Mouse (Mus musculus): Measurements from ENCODE around the gene Dab2. TPM values are rescaled to one million over a fixed set of nuclear protein-coding genes. Genes with fewer than 3 reads are reported as not detected.

Gene Dab2
- polyA plus RNA-seq, 1 experiment from 2014 or later = 20.3 TPM

DNA sequence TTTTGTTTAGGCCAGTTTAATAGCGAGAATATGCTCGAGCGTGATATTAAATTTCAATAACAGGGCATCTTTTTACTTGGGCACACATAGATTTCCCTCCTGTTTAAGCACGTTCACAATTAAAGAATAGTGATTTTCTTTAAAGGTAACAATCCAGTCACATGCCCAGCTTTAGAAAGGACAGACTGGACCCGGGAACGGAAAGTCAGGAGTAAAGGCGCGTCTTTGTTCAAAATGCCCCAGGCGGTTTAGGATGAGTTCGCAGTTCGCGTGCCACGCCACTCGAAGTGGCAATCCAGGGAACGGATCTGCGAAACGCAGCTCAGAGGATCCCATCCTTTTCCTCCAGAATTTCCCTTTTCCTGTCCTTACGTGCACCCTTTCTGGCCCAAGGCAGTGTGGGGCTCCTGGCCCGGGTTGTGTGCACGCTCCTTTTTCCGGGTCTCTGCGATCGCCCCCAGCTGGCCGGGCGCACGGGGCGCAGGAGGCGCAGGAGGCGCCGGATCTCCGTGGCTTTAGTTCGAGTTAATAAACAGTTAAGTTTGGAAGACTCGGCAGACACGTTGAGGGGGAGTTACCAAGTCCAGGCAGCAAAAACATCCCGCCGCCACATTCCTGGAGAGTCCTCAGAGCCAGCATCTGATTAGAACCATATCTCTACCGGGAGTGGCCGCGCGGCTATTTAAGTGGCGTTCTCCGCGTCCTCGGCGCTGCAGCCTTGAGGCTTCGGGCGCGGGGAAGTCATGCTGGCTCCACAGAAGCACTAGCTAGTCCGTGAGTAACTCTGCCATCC, 86.8 kb downstream of the Dab2 start:
- no peaks in the 10 kb centered on the region for H3K27me3 ChIP-seq (replicated peaks)
- peak overlapping the region; percentile 88 for H3K4me2 ChIP-seq
- H3K27ac ChIP-seq = no peak overlapping the region
- H3K9me3 ChIP-seq = no peaks in the 10 kb centered on the region
- H3K4me3 ChIP-seq = peak overlapping the region; percentile 52
- peaks cover 7% of the 10 kb centered on the region for H3K4me1 ChIP-seq
- H3K36me3 ChIP-seq (replicated peaks) = no peaks in the 10 kb centered on the region
- 3% methylated on average over 49 of the region's 49 CpGs for WGBS
- H3K9ac ChIP-seq = peak overlapping the region; percentile 48; the same call in 1 of the 2 replicates
- ATAC-seq (replicated peaks) = peak; percentile 95

DNA sequence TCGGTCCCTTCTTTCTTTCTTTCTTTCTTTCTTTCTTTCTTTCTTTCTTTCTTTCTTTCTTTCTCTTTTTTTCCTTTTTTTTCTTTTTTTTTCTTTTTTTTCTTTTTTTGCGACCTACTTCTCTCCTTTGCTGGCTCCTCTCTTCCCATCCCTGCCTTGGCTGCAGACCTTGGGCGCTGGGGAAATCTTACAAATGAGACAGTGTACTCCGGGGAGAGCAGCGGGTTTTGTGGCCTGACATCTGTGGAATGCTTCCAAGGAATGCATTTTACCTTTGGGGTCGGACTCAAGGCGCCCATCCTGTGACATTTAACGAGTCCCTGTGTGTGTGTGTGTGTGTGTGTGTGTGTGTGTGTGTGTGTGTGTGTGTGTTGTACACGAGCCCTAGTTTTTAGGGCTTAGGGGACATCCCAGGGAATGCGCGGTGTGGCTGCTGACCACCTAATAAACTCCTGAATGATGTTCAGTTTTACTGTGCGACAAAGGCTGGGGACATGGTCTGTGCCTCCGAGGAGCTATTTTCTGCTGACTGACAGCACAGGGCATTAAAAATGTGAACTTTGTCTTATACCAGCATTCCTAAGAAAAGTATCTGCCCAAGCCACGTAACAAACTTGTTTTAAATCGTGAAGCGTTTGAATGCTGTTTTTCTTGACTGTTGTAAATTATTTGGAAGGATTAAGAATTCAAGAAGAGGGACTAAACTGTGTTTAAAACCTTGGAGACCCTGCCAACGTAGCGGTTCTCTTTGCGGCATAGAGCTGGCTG, 87.6 kb downstream of the Dab2 start:
- Histone ChIP-seq H3K27me3 (replicated peaks) (no peaks in the 10 kb centered on the region), H3K4me3 (peak overlapping the region; percentile 52), H3K36me3 (replicated peaks) (no peaks in the 10 kb centered on the region), H3K9ac (peak overlapping the region; percentile 48; the same call in 1 of the 2 replicates), H3K4me2 (peak overlapping the region; percentile 88), H3K4me1 (peaks cover 7% of the 10 kb centered on the region), H3K9me3 (no peaks in the 10 kb centered on the region), H3K27ac (no peak overlapping the region)
- ATAC-seq (replicated peaks) = no peak
- WGBS = 6% methylated on average over 19 of the region's 19 CpGs

DNA sequence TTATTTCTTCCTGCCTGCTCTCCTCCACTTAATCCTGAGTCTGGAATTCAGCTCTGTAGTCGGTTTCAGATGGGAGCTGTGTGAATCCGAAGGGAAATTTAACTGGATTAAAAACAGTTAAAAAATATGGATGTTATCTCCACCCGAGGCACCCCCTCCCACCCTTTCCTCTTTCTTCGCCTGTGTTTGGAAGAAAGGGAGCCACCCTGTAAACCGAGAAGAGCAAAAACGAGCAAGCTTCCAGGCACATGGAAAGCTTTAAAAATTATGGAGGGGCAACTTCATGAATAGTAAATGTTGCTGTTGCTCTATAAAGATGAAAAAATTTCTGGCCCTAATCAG, 88.1 kb downstream of the Dab2 start:
- Histone ChIP-seq H3K9me3 (no peaks in the 10 kb centered on the region), H3K27ac (no peak overlapping the region), H3K9ac (no peak overlapping the region), H3K27me3 (replicated peaks) (no peaks in the 10 kb centered on the region), H3K4me3 (peak overlapping the region; percentile 52), H3K4me2 (peak overlapping the region; percentile 88), H3K4me1 (peaks cover 7% of the 10 kb centered on the region), H3K36me3 (replicated peaks) (no peaks in the 10 kb centered on the region)
- 19% methylated on average over 6 of the region's 6 CpGs for WGBS
- no peak for ATAC-seq (replicated peaks)

DNA sequence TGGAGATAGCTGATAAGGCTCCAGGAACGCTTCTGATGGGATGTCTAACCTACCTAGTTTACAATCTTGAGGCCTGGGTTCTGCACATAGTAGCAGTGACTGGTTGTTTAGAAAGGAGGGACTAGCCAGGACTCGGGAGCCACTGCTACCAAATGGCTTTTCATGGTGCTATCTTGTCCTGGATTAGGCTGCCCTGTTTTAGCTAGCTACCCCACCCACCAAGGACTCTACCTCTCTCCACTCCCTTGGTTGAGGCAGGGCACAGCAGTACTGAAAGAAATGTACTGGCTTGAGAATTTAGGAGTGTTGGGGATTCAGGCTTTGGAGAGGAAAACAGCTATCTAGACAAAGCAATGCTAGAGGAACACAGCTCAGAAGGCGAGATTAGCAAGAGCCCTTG, 88.6 kb downstream of the Dab2 start:
- ATAC-seq (replicated peaks) = no peak
- peaks cover 7% of the 10 kb centered on the region for H3K4me1 ChIP-seq
- peak overlapping the region; percentile 88 for H3K4me2 ChIP-seq
- H3K9ac ChIP-seq = no peak overlapping the region
- 78% methylated on average over 3 of the region's 3 CpGs for WGBS
- H3K27me3 ChIP-seq (replicated peaks) = no peaks in the 10 kb centered on the region
- no peaks in the 10 kb centered on the region for H3K36me3 ChIP-seq (replicated peaks)
- H3K27ac ChIP-seq = no peak overlapping the region
- no peaks in the 10 kb centered on the region for H3K9me3 ChIP-seq
- H3K4me3 ChIP-seq = no peak overlapping the region

DNA sequence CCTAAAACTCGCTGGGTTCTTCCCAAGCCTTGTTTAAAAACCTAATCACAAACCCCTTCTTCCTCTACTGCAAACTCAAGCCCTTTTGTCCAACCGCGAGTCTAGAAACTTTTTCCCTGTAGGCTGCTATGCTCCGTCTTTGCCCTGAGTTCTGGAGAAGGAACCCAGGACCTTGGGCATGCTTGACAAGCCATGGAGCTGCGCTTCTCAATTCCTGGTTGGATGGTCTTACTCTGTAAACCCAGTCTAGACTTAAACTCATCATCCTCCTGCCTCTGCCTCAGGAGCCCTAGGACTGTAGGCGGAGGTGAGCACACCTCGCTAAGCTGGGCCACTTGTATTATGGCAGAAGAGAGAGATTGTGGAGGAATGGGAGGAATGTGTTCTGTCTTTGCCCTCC, 89.0 kb downstream of the Dab2 start:
- H3K4me2 ChIP-seq = no peak overlapping the region; the same call in 1 of the 2 replicates
- H3K27ac ChIP-seq = no peak overlapping the region
- no peak overlapping the region for H3K9ac ChIP-seq
- H3K4me1 ChIP-seq = peaks cover 7% of the 10 kb centered on the region
- no peaks in the 10 kb centered on the region for H3K27me3 ChIP-seq (replicated peaks)
- no peak overlapping the region for H3K4me3 ChIP-seq
- no peaks in the 10 kb centered on the region for H3K9me3 ChIP-seq
- no peak for ATAC-seq (replicated peaks)
- WGBS = 96% methylated on average over 7 of the region's 7 CpGs
- H3K36me3 ChIP-seq (replicated peaks) = no peaks in the 10 kb centered on the region

DNA sequence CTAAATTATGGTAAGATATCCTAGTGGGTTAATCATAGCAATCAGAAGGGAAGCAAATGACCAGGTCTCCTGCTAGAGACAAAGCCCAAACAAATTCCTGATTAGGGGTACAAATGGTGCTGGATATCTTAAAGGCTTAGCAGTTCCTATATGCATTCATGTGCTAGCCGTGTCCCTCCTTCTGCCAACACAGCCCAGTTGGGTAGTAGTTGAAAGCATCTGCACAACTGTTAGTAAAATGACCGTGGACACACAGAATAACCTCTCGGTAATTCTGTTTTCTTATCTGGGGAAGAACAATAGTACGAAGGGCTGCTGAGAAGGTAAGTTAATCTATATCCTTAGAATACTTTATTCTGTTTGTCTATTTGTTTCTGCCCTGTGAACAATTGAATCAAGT, 90.5 kb downstream of the Dab2 start:
- no peak overlapping the region for H3K9ac ChIP-seq
- no peaks in the 10 kb centered on the region for H3K36me3 ChIP-seq (replicated peaks)
- ATAC-seq (replicated peaks) = no peak
- H3K4me3 ChIP-seq = no peak overlapping the region
- no peak overlapping the region for H3K4me2 ChIP-seq
- WGBS = 61% methylated on average over 4 of the region's 4 CpGs
- peaks cover 7% of the 10 kb centered on the region for H3K4me1 ChIP-seq
- no peaks in the 10 kb centered on the region for H3K9me3 ChIP-seq
- H3K27ac ChIP-seq = no peak overlapping the region
- no peaks in the 10 kb centered on the region for H3K27me3 ChIP-seq (replicated peaks)

DNA sequence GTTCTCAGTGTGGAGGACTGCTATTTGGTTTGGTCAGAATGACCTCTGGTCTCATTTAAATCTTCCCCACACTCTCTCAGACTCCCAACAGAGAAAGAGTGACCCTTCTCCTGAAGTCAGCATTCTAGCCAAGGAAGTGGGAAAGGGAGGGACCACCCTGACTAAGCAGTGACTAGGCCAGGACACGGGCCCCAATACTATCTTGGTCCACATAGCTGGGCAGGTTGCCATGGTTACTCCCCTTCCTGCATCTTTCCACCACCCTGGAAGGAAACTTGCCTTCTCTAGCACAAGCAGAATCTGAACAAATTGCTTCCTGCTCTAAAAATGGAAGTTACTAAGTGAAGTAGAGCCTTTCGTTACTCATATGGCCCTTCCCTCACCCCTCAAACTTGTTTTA, 91.1 kb downstream of the Dab2 start:
- Histone ChIP-seq H3K9ac (no peak overlapping the region), H3K36me3 (replicated peaks) (no peaks in the 10 kb centered on the region), H3K27me3 (replicated peaks) (no peaks in the 10 kb centered on the region), H3K4me1 (peaks cover 7% of the 10 kb centered on the region), H3K4me2 (no peak overlapping the region), H3K9me3 (no peaks in the 10 kb centered on the region), H3K27ac (no peak overlapping the region), H3K4me3 (no peak overlapping the region)
- no peak for ATAC-seq (replicated peaks)
- 42% methylated on average over 2 of the region's 2 CpGs for WGBS

DNA sequence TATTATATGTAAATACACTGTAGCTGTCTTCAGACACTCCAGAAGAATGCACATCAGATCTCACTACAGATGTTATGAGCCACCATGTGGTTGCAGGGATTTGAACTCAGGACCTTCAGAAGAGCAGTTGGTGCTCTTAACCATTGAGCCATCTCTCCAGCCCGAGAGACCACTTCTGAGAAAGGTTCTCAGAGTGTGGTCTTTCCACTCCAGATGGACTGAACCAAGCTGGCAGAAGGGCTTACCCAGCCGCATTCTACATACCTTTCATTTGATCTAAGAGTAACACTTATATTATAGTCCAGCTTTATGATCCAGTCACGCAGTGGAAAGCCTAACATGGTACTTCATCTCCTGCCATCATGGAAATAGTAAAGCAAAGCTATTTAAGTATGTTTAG, 92.3 kb downstream of the Dab2 start:
- H3K4me3 ChIP-seq = no peak overlapping the region

DNA sequence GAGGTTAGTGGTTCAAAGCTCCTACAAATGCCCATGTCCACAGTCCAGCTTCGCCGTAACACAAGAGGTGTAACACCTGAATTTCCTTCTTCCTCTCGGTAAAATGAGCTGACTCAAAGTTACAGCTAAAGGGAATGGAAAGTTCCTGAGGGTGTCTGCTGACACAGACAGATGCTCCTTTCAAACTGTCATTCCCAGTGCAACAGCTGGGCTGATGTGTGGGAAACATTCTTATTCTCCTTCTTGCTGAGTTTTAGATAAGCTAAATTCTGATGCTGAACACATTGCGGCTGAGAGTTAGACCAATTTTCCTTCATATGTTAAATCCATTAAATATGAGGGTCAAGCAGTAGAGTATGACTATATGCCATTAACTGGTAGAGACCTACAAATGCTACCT, 94.0 kb downstream of the Dab2 start:
- Histone ChIP-seq H3K4me1 (no peaks in the 10 kb centered on the region), H3K4me3 (no peak overlapping the region), H3K27ac (no peak overlapping the region), H3K36me3 (replicated peaks) (no peaks in the 10 kb centered on the region), H3K9ac (no peak overlapping the region), H3K9me3 (no peaks in the 10 kb centered on the region), H3K4me2 (no peak overlapping the region), H3K27me3 (replicated peaks) (no peaks in the 10 kb centered on the region)
- 92% methylated on average over 4 of the region's 4 CpGs for WGBS
- no peak for ATAC-seq (replicated peaks)

More for the DNA sequence above, 92.3 kb downstream of the Dab2 start:
- Histone ChIP-seq H3K27ac (no peak overlapping the region), H3K36me3 (replicated peaks) (no peaks in the 10 kb centered on the region), H3K27me3 (replicated peaks) (no peaks in the 10 kb centered on the region), H3K4me2 (no peak overlapping the region), H3K9me3 (no peaks in the 10 kb centered on the region), H3K9ac (no peak overlapping the region), H3K4me1 (peaks cover 7% of the 10 kb centered on the region)
- WGBS = 83% methylated on average over 3 of the region's 3 CpGs
- ATAC-seq (replicated peaks) = no peak

DNA sequence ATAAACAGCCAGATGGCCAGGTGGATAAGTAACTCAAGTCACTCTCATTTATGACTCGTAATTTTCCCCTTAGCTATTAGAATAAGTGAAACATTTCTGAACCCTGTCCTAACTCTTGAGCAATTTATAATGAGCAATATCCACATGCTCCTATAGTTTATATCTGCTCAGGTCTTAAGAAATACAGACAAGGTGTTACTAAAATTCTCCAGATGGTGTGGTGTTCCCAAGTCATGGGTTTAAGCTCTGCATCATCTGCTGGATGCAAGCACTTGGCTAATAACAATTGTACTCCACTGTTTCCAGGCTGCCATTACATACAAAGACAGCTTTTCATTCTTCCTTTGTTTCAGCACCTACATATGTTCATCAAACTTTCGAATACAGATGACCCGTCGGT, 98.6 kb downstream of the Dab2 start:
- H3K36me3 ChIP-seq (replicated peaks) = no peaks in the 10 kb centered on the region
- no peak overlapping the region for H3K9ac ChIP-seq
- ATAC-seq (replicated peaks) = no peak
- H3K4me3 ChIP-seq = no peak overlapping the region
- H3K4me1 ChIP-seq = no peaks in the 10 kb centered on the region
- H3K27me3 ChIP-seq (replicated peaks) = no peaks in the 10 kb centered on the region
- H3K4me2 ChIP-seq = no peak overlapping the region
- 95% methylated on average over 4 of the region's 4 CpGs for WGBS
- no peaks in the 10 kb centered on the region for H3K9me3 ChIP-seq
- H3K27ac ChIP-seq = no peak overlapping the region

DNA sequence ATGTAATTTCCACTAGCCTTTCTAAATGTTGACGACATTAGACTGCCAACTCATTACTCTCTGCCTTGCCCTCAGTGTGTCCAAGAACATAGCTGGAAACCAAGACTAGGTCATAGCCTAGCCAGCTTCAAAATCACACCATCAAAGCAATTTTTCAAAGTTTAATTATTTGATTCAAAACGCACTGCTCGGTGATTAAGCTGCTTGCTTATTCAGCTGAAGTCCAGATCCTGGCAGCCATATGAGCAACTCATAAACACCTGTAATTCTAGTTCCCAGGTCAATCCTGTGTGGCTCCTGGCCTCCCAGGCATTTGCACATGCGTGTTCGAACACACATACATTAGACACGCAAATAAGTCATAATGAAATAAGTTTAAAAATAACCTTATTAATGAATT, 99.3 kb downstream of the Dab2 start:
- ATAC-seq (replicated peaks) = no peak
- H3K27ac ChIP-seq = no peak overlapping the region
- H3K9me3 ChIP-seq = no peaks in the 10 kb centered on the region
- no peaks in the 10 kb centered on the region for H3K4me1 ChIP-seq
- no peak overlapping the region for H3K4me3 ChIP-seq
- 89% methylated on average over 6 of the region's 6 CpGs for WGBS
- H3K9ac ChIP-seq = no peak overlapping the region
- H3K27me3 ChIP-seq (replicated peaks) = no peaks in the 10 kb centered on the region
- H3K36me3 ChIP-seq (replicated peaks) = no peaks in the 10 kb centered on the region
- H3K4me2 ChIP-seq = no peak overlapping the region

DNA sequence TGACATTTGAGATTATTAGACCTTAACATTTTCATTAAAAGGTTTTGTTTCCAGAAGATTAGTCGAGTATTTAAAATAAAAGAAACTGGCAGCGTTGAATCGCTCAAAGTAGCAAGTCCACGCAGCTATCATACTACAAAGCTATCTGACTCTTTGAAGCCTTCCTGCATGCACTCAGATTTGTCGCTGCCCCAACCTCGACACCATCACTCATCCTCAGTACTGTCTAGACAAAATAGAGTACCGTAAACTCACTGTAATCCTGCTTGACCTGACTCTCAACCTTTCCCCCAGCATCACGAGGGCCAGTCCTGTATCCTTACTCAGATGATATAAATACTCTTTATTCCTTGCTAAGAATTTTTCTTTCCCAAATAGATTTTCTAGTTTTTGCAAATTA, 100.5 kb downstream of the Dab2 start:
- no peaks in the 10 kb centered on the region for H3K27me3 ChIP-seq (replicated peaks)
- no peak for ATAC-seq (replicated peaks)

DNA sequence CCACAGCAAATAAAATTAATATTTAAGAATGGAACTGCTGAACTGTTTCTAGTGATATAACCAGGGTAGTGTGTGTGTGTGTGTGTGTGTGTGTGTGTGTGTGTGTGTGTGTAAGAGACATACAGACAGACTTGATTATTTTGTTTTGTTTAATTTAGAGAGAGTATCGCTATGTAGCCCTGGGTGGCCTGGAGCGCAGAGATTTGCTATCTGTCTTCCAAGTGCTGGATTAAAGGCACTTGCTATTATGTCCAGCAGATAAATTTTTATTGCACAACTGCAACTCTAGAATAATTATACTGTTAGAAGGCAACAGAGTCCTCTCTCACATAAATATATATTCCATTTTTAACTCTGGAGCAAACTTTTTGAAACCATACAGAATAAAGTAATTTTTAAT, 102.8 kb downstream of the Dab2 start:
- Histone ChIP-seq H3K27me3 (replicated peaks) (no peaks in the 10 kb centered on the region), H3K36me3 (replicated peaks) (no peaks in the 10 kb centered on the region), H3K27ac (no peak overlapping the region), H3K4me1 (no peaks in the 10 kb centered on the region), H3K9ac (no peak overlapping the region), H3K4me3 (no peak overlapping the region), H3K4me2 (no peak overlapping the region), H3K9me3 (no peaks in the 10 kb centered on the region)
- WGBS = 84% methylated on average over 2 of the region's 2 CpGs
- no peak for ATAC-seq (replicated peaks)

More for the DNA sequence above, 100.5 kb downstream of the Dab2 start:
- Histone ChIP-seq H3K9me3 (no peaks in the 10 kb centered on the region), H3K27ac (no peak overlapping the region), H3K4me2 (no peak overlapping the region), H3K36me3 (replicated peaks) (no peaks in the 10 kb centered on the region), H3K9ac (no peak overlapping the region), H3K4me1 (no peaks in the 10 kb centered on the region), H3K4me3 (no peak overlapping the region)
- 80% methylated on average over 8 of the region's 8 CpGs for WGBS
